Mouse (Mus musculus) lung, embryonic 14.5 days (tissue): ENCODE data around the gene Gm20388. TPM values are rescaled to one million over a fixed set of nuclear protein-coding genes. Genes with fewer than 3 reads are reported as not detected.

Source experiments
- ATAC-seq: fragments of 200-750 bp; cut with Nextera tagmentation; 2 replicates; pipeline ENCODE4 v1.8.0; 2017; ENCODE audit warnings: mild to moderate bottlenecking, moderate TSS enrichment, moderate library complexity; ENCODE audit not compliant: insufficient read depth
- DNase-seq: peaks from one replicate; pipeline ENCODE4 v3.0.0-alpha.2; 2015
- H3K27ac ChIP-seq: fragments of 300-500 bp; sonication (generic); 2 replicates; pipeline ENCODE4 v1.5.1; 2014; ENCODE audit warnings: low read depth, mild to moderate bottlenecking, moderate library complexity
- H3K27me3 ChIP-seq: fragments of 300-500 bp; sonication (generic); 2 replicates; pipeline ENCODE4 v1.6.1; 2014; ENCODE audit warnings: low read length, control low read depth; ENCODE audit not compliant: insufficient read depth
- H3K36me3 ChIP-seq: fragments of 300-500 bp; sonication (generic); 2 replicates; pipeline ENCODE4 v1.6.1; 2014; ENCODE audit warnings: control low read depth; ENCODE audit not compliant: insufficient read depth
- H3K4me1 ChIP-seq: fragments of 300-500 bp; sonication (generic); 2 replicates; pipeline ENCODE4 v1.6.1; 2014; ENCODE audit warnings: antibody characterized with exemption, control low read depth; ENCODE audit not compliant: insufficient read depth
- H3K4me2 ChIP-seq: fragments of 300-500 bp; sonication (generic); 2 replicates; pipeline ENCODE4 v1.6.1; 2014; ENCODE audit warnings: mild to moderate bottlenecking
- H3K4me3 ChIP-seq: fragments of 300-500 bp; sonication (generic); 2 replicates; pipeline ENCODE4 v1.5.1; 2014; ENCODE audit warnings: low read depth, low read length
- H3K9ac ChIP-seq: fragments of 300-500 bp; sonication (generic); 2 replicates; pipeline ENCODE4 v1.6.1; 2014
- H3K9me3 ChIP-seq: fragments of 300-500 bp; sonication (generic); 2 replicates; pipeline ENCODE4 v1.6.1; 2016; ENCODE audit warnings: low read depth, low read length, control low read depth
- CTCF ChIP-seq: IDR thresholded peaks from 2 replicates; pipeline ENCODE4 v1.5.1; 2016; ENCODE audit warnings: antibody characterized with exemption, low read depth
- WGBS: fragments of 180-500 bp; shearing (Covaris S2); extraction: QIAGEN DNeasy Blood & Tissue Kit; methylation state at CpG from one replicate; pipeline ENCODE4 v1.1.7; 2014; 5-methylcytosine and 5-hydroxymethylcytosine counted together
- polyA plus RNA-seq: library from polyadenylated mRNA; unstranded; fragments of >200 nt; fragmentation: Nextera tagmentation; extraction: Ambion mirVana; gene quantifications from 2 replicates; pipeline ENCODE4 v1.2.1, GENCODE M21; 2014

The Gm20388 gene
- polyA plus RNA-seq, 1 experiment from 2014 or later = not detected

- Histone ChIP-seq H3K4me2 (no peak overlapping the region), H3K4me1 (no peaks in the 10 kb centered on the region), H3K4me3 (no peak overlapping the region), H3K27me3 (no peaks in the 10 kb centered on the region), H3K9me3 (no peaks in the 10 kb centered on the region), H3K36me3 (no peaks in the 10 kb centered on the region), H3K9ac (no peak overlapping the region), H3K27ac (no peak overlapping the region)
- no peak for DNase-seq
- ATAC-seq = no peak
- WGBS = 98% methylated on average over 2 of the region's 2 CpGs
- no peak for TF ChIP-seq CTCF
Measured at GRCm38 (mm10) chr8:122169446-122169845, 2258.8 kb downstream of the Gm20388 start.

DNA sequence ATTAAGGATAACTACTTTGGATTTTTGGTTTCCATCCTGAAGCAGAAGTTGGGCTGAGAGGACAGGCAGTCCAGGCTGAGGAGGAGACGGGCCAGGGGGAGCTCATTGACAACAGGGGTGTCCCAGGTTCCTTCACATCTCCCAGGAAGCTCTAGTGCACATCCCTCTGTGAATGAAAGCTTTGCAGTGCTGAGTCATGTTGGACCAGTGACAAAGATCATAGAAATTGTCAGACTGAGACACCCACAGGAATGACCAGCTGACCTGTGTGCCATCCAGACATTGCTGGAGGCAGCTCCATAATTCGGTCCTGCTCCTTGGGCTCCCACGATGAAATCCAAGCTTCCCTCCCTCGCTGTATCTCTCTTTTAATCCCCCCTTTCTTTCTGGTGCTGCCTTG is 2261.2 kb downstream of the Gm20388 start:
- Histone ChIP-seq H3K9ac (no peak overlapping the region), H3K4me2 (no peak overlapping the region), H3K27me3 (no peaks in the 10 kb centered on the region), H3K4me1 (no peaks in the 10 kb centered on the region), H3K4me3 (no peak overlapping the region), H3K9me3 (no peaks in the 10 kb centered on the region), H3K27ac (no peak overlapping the region), H3K36me3 (no peaks in the 10 kb centered on the region)
- ATAC-seq = no peak
- no peak for TF ChIP-seq CTCF
- 76% methylated on average over 4 of the region's 4 CpGs for WGBS
- DNase-seq = no peak

DNA sequence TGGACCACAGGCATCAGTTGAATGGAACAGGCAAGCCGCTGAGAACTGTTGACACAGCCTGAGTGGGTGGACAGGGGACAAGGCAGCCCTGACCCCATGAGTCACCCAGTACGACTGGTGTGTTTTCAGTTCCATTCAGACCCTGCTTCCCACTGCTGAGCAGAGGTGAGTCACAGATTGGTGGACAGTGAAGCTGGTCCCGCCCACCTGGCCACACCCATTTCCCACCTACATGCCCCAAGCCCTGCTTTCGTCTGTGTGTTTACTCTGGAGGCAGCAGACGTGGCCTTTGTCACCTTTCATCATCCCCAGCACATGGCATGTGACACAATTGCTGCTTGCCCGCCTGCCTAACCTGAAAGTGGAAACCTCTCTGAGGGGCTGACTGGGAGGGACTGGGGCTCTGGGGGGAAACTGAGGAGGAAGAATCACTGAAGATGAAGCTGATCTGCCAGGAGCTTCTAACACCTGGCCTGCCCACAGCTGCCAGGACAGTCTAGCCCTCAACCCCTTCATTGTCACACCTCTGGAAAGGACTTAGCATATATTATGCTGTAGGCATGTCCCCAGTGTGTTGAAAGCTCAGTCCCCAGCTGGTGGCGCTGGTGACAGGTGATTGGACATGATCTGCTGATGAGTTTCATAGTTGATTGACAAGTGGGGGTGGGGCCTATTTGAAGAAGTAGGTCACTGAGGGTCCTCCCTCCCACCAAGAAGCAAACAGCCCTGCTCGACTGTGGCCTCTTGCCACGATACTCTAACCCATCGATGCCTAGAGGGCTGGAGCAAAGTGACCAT is 2263.7 kb downstream of the Gm20388 start:
- H3K27me3 ChIP-seq = no peaks in the 10 kb centered on the region
- ATAC-seq = no peak
- no peaks in the 10 kb centered on the region for H3K4me1 ChIP-seq
- DNase-seq = no peak
- no peak overlapping the region for H3K27ac ChIP-seq
- no peak overlapping the region for H3K4me2 ChIP-seq
- no peak overlapping the region for H3K4me3 ChIP-seq
- 29% methylated on average over 10 of the region's 10 CpGs for WGBS
- no peaks in the 10 kb centered on the region for H3K36me3 ChIP-seq
- no peak overlapping the region for H3K9ac ChIP-seq
- TF ChIP-seq CTCF = 0 out of 2 replicates have a peak, but pooled peaks have one; percentile 7
- H3K9me3 ChIP-seq = no peaks in the 10 kb centered on the region

GRCm38 (mm10) chr8:122178392-122178890 is 2267.8 kb downstream of the Gm20388 start:
- DNase-seq = no peak
- Histone ChIP-seq H3K36me3 (no peaks in the 10 kb centered on the region), H3K4me2 (no peak overlapping the region), H3K4me1 (no peaks in the 10 kb centered on the region), H3K9me3 (no peaks in the 10 kb centered on the region), H3K9ac (no peak overlapping the region), H3K27me3 (no peaks in the 10 kb centered on the region), H3K27ac (no peak overlapping the region), H3K4me3 (no peak overlapping the region)
- TF ChIP-seq CTCF = no peak
- no peak for ATAC-seq
- 70% methylated on average over 4 of the region's 4 CpGs for WGBS

GRCm38 (mm10) chr8:122179354-122179753 is 2268.7 kb downstream of the Gm20388 start:
- TF ChIP-seq CTCF = no peak
- Histone ChIP-seq H3K4me2 (no peak overlapping the region), H3K27ac (no peak overlapping the region), H3K4me1 (no peaks in the 10 kb centered on the region), H3K36me3 (no peaks in the 10 kb centered on the region), H3K9me3 (no peaks in the 10 kb centered on the region), H3K9ac (no peak overlapping the region), H3K4me3 (no peak overlapping the region), H3K27me3 (no peaks in the 10 kb centered on the region)
- 77% methylated on average over 7 of the region's 7 CpGs for WGBS
- ATAC-seq (no peak), DNase-seq (no peak)

DNA sequence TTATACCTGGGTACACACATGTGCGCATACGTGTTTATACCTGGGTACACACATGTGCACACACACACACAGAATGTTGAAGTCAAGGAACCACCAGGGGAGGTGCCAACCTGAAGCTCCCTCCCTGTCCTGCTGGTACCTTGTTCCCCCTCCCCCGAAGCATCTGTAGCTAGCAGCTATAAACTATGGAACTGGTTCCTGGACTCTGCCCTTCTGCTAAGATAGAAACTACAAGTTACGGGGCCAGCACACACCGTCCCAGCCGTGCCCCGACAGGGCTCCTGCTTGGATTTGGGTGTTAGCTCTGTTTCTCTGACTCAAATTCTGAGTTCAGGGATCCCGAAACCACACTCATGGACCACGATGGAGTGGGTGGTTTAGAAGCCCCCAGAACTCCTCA is 2269.5 kb downstream of the Gm20388 start:
- 86% methylated on average over 9 of the region's 9 CpGs for WGBS
- no peak for TF ChIP-seq CTCF

GRCm38 (mm10) chr8:122181414-122181813 is 2270.8 kb downstream of the Gm20388 start:
- Histone ChIP-seq H3K9ac (no peak overlapping the region), H3K27me3 (no peaks in the 10 kb centered on the region), H3K4me1 (no peaks in the 10 kb centered on the region), H3K9me3 (no peaks in the 10 kb centered on the region), H3K4me2 (no peak overlapping the region), H3K36me3 (no peaks in the 10 kb centered on the region), H3K27ac (no peak overlapping the region), H3K4me3 (no peak overlapping the region)
- WGBS = 33% methylated on average over 9 of the region's 9 CpGs
- no peak for TF ChIP-seq CTCF
- ATAC-seq (no peak), DNase-seq (peak; percentile 36)

More for the DNA sequence above, 2269.5 kb downstream of the Gm20388 start:
- Histone ChIP-seq H3K9ac (no peak overlapping the region), H3K36me3 (no peaks in the 10 kb centered on the region), H3K4me2 (no peak overlapping the region), H3K9me3 (no peaks in the 10 kb centered on the region), H3K27me3 (no peaks in the 10 kb centered on the region), H3K4me3 (no peak overlapping the region), H3K27ac (no peak overlapping the region), H3K4me1 (no peaks in the 10 kb centered on the region)
- DNase-seq = no peak
- ATAC-seq = no peak
